Mouse (Mus musculus): ENCODE data around the gene Ell. TPM values are rescaled to one million over a fixed set of nuclear protein-coding genes. Genes with fewer than 3 reads are reported as not detected.

Ell gene
- total RNA-seq, 2 experiments from 2014 or later, result 13.8 to 17.4 TPM

DNA sequence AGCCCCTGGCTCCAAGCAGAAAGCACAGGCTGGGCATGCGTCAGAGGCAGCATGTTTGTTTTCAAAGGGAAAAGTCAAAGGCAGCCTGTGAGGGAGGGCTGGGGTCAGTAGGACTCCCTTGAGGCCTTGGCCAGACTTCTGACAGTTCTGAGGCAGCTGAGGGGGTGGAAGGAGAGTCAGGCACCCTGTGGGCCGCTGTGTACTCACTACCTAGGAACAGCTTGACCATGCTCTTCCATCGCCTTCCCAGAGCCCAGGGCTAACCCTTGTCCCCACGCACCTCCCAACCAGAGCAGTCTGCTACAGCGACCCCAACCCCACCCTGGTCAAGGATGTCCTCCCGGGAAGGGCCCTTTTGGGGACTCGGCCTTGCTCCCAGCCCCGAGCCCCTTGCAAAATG, 53.9 kb downstream of the Ell start:
- intact Hi-C loops (cut with DNase I), result loop anchor here (5.0 kb wide), 1 partner anchor 36 kb away; no protein-coding TSS in a partner anchor
- no peak for DNase-seq (ENCODE audit: low spot score in 2 of 2)

DNA sequence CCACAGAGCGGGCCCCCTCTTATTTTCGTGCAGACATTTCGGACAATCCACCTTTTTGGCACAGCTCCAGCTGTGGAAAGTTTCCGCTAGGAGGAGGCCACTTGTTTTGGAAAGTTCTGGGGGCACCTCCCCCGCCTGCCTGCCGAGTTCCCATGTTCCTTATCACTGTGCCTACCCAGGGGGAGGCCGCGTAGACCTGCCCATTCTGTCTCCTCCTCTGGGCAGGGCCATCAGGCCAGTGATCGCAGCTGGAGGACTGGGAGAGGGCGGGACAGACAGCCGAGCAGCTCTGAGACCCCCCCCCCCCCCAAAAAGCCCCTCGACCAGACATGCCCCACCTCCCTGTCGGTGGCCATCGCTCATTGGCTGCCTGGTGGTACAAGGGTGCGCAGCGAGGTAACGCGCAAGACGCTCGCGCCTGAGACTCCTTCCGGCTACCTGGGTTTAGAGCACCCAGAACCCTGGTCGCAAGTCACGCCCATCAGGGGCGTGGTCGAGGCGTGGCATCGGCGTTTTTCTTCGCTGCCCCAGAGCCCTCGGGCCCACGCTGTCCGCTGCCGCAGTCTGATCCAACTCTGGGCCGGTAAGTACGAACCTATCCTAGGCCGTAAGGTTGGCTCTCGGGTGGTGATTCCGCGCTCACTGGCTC, 54.8 kb downstream of the Ell start, which contains the start of gene Isyna1:
TSS of gene Isyna1 (plus strand) at position 413 of the 649 bp plus-strand sequence.
- DNase-seq (ENCODE audit: low spot score in 2 of 2), result peak; percentile 63 to 81
- intact Hi-C loops (cut with DNase I), result loop anchor here (5.0 kb wide), 1 partner anchor 37 kb away; no protein-coding TSS in a partner anchor

DNA sequence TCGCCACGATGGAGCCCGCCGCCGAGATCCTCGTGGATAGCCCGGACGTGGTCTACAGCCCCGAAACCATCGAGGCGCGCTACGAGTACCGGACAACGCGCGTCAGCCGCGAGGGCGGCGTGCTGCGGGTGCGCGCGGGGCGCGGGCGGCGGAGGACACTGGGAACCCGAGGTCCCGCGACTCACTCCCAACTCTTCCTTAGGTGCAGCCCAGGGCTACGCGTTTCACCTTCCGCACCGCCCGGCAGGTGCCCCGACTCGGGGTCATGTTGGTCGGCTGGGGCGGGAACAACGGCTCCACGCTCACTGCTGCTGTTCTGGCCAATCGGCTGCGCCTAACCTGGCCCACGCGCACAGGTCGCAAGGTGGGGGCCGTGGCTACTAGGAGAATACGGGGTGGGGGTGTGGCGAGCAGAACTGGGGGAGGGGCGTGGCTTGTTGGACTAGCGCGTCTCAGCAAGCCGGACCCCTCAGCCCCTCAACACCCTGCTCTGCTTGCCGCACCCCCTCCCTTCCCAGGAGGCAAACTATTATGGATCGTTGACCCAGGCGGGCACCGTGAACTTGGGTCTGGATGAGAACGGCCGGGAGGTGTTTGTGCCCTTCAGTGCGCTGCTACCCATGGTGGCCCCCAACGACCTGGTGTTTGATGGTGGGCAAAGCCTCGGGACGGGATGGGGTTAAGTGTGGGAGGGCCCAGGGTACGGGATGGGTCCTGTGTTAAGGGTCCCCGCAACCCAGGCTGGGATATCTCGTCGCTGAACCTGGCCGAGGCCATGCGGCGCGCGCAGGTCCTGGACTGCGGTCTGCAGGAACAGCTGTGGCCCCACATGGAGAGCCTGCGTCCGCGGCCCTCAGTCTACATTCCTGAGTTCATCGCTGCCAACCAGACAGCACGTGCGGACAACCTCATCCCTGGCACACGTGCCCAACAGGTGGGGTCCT, 55.6 kb downstream of the Ell start:
- intact Hi-C loops (cut with DNase I), result loop anchor here (5.0 kb wide), 1 partner anchor 38 kb away; no protein-coding TSS in a partner anchor
- DNase-seq (ENCODE audit: low spot score in 2 of 2), result no peak

DNA sequence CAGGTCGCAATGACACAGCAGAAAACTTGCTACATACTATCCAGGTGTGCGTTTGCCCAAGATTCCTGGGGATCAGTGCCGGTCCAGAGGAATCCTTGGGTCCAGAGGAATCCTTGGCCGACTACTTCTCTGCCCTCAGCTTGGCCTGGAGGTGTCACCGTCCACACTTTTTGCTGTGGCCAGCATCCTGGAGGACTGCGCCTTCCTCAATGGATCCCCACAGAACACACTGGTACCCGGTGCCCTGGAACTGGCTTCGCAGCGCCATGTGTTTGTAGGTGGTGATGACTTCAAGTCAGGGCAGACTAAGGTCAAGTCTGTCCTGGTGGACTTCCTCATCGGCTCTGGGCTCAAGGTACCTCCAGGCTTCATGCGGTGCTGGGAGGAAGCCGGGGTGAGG, 56.6 kb downstream of the Ell start:
- intact Hi-C loops (cut with DNase I), result no loop called here
- no peak for DNase-seq (ENCODE audit: low spot score in 2 of 2)

DNA sequence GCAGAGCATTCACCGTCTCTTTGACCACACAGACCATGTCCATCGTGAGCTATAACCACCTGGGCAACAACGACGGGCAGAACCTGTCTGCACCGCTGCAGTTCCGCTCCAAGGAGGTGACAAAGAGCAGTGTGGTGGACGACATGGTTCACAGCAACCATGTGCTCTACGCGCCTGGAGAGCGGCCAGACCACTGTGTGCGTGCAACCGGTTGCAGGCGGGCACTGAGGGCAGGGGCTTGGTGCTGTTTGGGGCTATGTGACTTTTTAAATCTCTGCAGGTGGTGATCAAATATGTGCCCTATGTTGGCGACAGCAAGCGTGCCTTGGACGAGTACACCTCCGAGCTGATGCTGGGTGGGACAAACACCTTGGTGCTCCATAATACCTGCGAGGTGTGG, 57.0 kb downstream of the Ell start:
- DNase-seq (ENCODE audit: low spot score in 2 of 2), result no peak
- intact Hi-C loops (cut with DNase I), result no loop called here

DNA sequence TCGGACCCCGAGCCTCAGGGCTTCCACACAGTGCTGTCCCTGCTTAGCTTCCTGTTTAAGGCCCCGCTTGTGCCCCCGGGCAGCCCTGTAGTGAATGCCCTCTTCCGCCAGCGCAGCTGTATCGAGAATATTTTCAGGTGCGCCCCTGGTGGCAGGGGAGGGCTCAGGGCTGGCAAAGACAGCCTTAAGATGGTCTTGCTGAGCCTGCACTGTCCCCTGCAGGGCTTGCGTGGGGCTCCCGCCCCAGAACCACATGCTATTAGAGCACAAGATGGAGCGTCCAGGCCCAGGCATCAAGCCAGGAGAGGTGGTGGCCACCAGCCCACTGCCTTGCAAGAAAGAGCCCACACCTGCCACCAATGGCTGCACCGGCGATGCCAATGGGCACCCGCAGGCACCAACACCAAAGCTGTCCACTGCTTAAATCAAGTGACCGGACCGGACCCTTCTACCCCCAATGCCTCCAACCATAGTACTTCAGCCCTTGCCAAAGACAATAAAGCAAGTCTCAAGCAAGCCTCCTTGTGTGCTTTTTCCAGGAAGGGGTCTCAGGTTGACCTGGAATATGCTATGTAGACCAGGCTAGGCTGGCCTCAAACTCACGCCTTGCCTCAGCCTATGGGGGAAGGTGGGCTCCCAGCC, 57.6 kb downstream of the Ell start:
- intact Hi-C loops (cut with DNase I), result no loop called here
- peak in 1 of 2 experiments; percentile 54 for DNase-seq (ENCODE audit: low spot score in 2 of 2)

DNA sequence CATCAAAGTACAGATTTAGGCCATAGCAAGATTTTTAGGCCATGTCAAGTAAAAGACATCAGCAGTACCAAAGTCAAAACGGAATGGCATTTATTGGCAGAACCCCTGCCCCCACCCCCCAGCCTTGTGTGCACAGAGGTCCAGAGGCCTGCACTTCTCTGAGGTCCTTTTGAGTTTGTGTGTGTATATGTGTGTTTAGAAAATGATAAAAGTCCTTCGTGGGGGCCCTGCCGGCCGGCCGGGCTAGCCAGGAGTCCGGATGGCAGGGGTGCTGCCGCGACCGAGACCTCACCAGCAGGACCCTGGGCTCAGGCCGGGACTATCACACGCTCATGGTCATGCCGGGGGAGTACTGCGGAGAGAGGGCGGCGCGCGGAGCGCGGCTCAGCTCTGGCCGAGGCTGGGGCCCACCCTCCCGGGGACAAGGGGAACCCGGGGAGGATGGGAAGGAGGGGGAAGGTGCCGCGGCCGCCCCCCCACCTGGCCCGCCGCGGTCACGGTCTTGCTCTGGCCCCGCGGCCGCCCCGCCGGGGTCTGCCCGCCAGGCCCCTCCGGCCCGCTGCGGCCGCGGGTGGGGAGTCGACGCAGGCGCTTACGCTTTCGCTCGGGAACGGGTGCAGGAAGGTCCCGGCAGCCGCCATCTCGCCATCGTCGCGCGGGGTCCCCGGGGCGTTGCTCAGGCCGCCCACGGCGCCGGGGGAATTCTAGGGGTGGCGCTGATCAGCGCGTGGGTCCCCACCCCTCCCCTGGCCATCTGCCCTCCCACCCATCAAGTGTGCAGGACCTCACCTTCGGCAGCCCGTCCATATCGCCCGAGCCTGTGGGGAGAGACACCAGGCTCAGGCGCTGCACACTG, 58.4 kb downstream of the Ell start:
- DNase-seq (ENCODE audit: low spot score in 2 of 2), result no peak
- intact Hi-C loops (cut with DNase I), result no loop called here

DNA sequence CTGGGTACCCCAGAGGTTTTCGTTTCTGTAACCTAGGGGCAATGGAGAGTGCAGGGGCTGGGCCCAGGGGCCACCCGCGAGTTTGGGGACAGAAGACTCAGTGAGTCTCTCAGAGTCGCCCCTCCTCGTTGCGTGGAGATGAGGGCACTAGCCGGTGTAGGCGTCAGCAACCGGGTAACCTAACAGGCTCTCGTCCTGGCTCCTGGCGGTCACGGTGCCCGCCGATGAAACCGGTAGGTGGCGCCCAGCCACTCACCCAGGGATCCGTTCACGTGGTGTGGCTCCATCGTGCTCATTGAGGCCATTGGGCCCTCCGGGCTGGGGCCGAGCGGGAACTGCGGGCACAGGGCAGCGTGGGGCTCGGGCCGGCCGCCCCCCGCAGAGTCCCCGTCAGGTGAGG, 59.0 kb downstream of the Ell start:
- peak; percentile 84 to 86 for DNase-seq (ENCODE audit: low spot score in 2 of 2)
- intact Hi-C loops (cut with DNase I), result no loop called here

DNA sequence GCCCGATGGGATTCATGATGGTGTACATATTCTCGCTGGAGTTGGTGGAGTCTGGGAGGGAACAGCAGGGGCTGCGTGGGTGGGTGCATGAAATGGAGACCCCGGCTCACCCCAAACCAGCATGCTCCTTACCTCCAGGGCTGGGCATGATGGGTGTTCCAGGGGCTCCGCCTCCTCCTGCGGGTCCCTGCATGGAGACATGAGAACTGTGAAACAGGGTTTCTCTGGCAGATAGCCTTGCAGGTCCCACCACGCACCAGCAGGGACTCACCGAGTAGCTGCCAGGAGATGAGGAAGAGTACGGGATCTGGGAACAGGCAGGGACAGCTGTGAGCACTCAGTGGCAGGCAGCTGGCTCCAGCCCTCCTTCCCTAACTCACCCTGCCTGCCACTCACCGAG, 59.5 kb downstream of the Ell start:
- DNase-seq (ENCODE audit: low spot score in 2 of 2), result peak in 1 of 2 experiments; percentile 83
- intact Hi-C loops (cut with DNase I), result no loop called here

DNA sequence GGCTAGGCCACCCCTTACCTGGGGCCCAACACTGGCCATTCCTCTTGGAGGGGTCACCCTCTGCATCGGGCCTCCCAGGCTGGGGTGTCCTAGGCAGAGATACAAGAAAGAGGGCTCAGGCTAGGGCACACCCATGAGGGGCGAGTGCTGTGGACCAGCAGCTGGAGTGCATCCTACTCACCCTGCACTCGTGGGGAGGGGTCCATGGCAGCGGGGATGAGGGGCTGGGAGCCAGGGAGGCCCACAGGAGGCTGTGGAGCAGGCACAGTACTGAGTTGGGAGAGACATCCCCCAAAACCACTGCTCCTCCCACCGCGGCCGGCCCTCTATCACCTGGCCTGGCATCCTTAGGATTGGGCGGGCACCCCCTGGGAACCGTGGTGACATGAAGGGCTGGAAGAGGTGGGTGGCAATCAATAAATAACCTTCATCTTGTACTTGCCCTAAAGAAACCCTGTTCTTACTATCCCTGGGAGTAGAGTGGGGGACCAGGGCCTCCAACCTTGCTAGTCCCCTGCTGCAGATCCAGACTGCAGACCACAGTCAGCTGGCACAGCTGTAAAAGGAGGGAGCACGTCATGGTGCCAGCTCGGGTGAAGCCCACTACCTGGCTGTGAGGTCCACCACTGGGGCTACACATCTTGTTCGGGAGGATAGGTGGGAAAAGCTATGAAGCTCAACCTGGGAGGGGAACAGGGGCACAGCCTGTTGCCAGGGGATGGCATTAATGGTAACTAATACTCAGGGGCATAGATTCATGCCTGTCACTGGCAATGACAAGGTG, 60.4 kb downstream of the Ell start:
- intact Hi-C loops (cut with DNase I), result no loop called here

DNA sequence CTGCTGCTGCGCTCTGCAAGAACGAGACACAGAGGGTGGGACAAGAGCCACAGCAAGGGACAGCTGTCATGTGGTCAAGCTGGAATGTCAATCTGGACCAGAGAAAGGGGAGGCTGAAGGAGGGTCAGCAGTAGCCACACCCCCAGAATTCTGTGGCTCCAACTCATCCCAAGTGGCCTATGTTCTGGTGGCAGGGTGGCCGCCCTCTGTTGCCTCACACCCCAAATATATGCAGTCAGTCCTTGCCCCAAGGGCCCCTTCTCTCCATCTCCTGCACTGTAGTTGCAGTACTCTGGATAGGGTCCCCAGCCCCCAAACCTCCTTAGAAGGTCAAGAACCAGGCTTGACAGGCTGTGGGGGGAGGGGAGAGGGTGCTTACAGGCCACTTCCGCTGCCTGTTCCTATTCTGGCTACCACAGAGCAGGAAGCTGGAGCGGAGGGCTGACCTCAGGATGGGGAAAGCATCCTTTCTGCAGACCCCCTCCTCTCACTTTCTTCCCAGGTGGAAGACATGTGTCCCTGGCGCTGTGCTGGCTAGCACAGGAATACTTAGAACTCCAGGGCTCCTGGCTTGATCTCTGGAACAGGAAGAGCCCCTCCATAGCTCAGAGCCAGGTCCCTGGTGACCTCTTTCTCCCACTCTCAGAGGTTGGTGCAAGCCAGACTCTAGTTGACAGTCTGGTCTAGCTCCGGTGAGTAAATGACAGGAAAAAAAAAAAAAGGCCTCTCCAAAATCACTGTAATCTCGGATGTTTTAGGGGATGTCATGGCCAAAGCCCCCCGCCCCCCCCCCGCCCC, 61.4 kb downstream of the Ell start:
- no peak for DNase-seq (ENCODE audit: low spot score in 2 of 2)
- intact Hi-C loops (cut with DNase I), result no loop called here

More for the DNA sequence above, 60.4 kb downstream of the Ell start:
- DNase-seq (ENCODE audit: low spot score in 2 of 2), result no peak

DNA sequence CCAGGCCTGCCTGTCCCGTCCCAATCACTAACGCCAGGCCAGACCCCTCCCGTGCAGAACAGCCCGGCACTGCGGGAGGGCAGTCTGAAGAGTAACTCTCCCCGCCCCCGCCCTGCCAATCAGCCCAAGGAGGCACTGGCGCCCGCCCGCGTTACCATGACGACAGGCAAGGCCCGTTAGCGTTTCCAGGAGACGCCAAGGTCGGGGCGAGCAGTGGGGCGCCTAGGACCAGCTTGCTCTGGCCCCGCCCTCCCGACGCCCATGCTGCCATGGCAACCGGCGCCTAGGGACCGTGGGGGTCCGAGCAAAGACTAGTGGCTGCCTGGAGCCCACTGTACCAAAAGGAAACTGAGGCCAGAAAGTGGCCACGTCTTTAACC, 62.0 kb downstream of the Ell start:
- DNase-seq (ENCODE audit: low spot score in 2 of 2), result peak; percentile 88 to 91
- intact Hi-C loops (cut with DNase I), result no loop called here

DNA sequence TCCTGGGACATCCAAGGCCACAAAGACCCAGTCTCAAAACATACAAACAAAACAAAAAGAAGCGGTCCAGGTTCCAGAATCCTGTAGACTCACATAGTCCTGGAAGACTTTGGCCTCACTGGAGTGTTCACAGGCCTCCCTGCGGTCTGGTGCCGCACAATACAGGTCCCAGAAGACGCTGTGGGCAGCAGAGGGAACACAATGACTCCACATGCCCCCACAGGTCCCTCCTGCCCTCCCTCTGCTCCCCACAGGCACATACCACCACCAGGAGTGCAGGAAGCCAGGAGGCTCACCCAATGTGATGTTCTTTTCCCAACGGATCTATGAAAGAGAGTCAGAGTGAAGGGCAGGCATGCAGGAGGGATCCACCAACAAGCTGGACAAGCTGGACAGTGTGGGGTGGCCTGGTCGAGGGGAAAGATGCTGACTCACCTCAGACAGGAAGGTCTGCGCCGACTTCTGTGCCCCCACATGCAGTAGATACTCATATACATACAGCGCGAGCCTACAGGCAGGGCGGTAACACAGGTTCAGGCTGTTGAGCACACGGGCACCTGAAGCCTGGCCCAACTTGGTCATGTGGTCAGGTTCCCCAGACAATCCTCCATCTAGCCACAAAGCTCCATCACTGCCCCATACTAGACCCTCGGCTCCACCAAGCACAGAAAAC, 63.0 kb downstream of the Ell start:
- intact Hi-C loops (cut with DNase I), result no loop called here
- no peak for DNase-seq (ENCODE audit: low spot score in 2 of 2)

DNA sequence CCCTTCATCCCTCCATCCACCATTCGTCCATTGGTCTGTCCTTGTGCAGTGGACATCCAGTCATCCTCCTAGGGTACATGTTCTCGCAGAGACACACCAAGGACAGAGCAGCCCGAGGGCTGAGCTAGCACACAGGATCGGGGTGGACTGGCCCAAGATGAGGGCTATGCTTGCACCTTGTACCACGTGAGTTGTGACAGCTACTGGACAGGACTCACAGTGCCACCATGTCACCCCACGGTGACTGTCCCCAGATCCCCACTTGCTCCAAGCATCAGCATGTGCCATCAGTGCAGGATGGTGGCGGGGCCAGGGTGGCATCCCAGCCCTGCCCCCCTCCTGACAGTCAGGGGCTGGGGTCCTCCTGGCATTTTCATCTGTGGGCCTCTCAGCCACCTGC, 65.3 kb downstream of the Ell start:
- intact Hi-C loops (cut with DNase I), result no loop called here
- no peak for DNase-seq (ENCODE audit: low spot score in 2 of 2)

DNA sequence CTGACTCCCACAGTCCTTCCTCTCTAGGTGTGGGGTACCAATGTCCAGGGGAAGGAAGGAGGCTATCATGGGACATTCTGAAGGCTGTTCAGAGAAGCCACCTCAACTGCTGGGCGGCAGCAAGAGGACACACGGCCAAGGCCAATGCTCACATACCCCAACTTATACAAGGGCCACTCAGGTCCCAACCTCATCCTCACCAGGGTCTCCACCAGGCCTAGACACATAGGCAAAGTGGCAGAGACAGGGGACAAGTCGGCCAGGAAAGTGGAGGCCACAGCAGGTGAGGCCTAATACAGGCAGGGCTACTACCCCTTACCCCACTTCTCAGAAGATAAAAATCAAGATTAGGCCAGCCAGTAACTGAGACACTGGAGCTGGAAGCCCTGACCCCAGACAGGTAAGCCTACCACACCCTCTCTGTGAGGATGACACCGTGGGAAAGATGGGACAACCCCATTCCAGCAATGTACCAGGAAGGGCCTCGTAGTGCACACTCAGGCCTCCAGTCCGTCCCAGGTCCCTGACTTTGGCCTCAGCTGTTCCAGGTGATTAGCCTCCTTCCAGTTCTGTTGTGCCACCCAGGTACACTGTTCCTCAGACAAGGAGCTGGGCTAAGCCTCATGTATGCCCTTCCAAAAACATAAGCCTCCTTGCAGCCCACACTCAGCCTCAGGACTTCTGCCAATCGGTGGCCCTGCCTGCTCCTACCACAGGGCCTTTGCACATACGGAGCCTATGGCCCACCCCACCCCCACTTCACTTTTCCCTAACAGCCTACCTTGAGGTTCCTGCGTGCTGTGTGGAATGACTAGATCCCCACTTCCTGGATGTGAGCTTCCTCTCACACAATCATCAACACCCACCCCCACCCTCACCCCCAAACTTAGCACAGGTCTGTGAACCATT, 66.9 kb downstream of the Ell start:
- intact Hi-C loops (cut with DNase I), result no loop called here
- DNase-seq (ENCODE audit: low spot score in 2 of 2), result no peak

Measured in left cerebral cortex, postnatal 14 days (tissue).